Mouse (Mus musculus) embryo, embryonic 10.5 days (tissue): Measurements from ENCODE around the gene Nhej1.
A peak's percentile ranks its signal among the peaks of the same experiment; 100 is the strongest.

Experiments used
- DNase-seq: peaks from one replicate; pipeline ENCODE4 v3.0.0-alpha.2; 2015; ENCODE audit warnings: low spot score

Nhej1 gene

DNA sequence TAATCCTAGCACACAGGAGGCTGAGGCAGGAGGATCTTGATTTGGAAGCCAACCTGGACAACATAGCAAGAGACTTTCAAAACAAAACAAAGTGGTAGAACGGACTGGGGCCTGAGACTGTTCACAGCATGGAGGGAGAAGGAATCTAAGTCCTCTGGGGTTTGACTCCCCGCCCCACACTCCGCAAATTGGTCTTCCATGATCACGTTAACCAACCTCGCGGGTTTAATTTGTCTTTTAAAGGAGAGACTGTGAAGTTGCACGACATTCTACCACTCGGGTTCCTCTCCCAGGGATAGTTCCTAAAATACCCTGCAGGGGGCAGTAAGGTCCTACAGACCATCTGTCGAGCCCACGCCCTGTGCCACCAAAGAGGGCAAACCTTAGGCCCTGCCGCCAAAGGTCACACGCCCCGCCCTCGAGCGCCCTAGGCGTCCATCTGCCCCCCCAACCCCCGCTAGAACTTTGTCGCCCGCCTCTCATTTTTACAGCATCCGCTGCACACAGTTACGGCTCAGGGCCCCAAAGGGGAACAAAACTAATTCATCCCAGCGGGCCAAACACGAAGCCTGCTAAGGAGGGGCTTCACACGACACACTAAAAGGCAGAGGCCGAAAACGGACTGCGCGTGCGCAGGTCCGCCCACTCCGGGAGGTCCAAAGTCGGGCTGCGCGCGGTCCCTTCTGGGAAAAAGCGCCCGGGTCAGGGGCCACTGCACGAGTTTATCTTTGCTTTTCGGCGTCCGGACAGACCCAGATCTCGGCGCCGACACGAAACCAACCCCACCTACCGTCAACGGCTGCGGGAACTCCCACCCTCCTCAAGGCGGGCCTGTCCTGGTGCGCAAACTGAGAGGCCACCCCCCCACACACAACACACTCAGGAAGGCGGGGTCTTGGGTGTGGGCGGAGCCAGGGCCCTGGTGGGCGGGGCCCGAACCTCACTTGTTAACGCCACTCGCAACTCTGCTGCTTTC is at the start of gene Nhej1:
Nhej1 (minus strand) TSS at position 855 of the 976 bp plus-strand sequence.
- peak; percentile 97 for DNase-seq

DNA sequence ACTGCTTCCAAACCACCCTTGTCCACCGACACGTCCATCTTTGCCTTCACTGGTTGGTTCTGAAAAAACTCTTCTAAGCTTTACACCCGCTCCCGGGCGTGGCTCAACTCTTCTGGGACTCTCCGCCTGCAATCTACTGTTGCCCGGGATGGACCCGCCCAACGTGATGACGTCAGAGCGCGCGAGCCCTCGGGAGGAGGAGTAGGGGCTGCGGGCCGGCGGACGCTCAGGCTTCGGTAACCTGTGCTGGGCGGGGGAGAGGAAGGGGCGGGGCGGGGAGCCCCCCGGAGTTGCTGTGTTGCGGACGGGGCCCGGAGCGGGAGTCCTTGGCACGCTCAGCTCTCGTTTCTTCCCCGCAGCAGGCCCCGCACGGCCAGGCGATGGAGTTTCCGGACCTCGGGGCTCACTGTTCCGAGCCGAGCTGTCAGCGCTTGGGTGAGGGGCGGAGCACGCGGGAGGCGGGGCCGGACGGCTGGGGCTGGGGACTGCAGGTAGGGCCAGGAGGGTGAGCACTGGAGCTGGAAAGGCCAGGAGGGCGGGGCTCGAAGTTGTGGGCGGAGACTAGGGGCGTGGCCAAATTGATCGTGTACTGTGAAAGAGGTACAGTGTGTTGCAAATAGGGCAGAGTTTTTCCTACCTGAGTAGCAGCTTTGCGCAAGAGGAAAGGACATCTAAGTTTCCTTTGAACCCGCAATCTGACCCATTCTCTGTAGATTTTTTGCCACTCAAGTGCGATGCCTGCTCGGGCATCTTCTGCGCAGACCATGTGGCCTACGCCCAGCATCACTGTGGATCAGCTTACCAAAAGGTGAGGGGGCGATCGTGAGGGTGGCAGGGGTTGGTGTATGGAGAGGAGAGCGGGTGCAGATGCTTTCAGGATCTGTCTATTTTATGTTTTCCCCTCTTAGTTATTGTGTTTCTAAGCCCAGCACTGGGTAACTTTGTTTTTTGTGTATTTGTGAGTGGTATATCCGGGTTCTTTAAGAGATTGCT is 43.8 kb upstream of the Nhej1 start, which contains the start of gene Zfand2b:
Zfand2b (plus strand) TSS at position 175 of the 993 bp plus-strand sequence.
- DNase-seq: peak; percentile 96

DNA sequence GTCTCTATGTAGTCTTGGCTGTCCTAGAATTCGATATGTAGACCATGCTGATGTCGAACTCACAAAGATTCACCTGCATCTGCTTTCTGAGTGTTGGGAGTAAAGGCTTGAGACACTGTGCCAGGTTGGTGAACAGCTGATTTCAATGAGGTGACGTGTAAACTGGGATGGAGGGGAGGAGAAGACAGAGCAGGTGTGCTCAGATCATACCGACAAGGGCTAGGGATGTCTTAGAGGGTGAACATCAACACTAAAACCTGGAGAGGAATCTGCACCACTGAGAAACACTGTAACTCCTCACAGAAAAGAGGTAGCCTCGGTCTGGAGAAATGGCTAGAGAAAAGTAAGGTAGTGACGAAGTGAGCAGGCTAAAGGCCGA is 43.1 kb upstream of the Nhej1 start:
- no peak for DNase-seq

DNA sequence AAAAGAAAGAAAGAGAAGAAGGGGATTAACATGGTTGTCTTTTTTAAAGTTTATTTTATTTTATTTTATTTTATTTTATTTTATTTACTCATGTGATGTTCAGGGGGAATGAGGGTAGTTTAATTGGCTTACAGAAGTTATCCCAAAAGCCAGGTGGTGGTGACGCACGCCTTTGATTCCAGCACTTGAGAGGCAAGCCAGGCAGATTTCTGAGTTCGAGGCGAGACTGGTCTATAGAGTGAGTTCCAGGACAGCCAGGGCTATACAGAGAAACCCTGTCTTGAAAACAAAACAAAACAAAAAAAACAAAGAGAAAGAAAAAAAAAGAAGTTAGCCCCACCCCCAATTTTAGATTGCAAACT is 35.2 kb upstream of the Nhej1 start:
- DNase-seq: no peak

DNA sequence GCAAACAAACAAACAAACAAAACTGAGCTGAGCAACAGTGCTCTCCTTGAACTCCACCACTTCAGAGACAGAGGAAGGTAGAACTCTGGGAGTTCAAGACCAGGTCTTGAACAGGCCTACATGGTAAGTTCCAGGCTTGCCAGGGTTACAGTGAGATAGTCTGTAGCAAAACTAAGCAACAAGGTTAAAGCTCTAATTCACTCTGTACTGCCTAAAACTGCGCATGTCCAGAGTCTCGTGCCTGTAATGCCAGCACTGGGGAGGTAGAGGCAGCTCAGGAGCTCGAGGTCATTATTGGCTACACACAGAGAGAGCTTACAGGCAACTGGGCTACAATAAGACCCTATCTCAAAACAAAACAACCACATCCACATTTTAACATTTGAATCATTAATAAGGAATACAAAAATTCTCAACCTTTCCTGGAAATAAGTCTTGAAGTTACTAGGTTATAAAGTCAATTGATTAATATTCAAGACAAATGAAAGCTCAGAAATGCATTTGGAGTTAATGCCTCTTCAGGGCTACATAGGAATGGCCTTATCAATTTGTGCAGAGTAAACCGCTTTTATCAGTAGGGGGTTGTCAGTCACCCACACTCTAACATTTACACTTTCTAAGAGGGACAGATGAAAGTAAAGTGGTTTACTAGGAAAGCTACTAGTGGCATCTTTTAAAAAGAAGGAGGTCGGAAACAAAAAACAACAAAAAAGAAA is 34.7 kb upstream of the Nhej1 start:
- no peak for DNase-seq

DNA sequence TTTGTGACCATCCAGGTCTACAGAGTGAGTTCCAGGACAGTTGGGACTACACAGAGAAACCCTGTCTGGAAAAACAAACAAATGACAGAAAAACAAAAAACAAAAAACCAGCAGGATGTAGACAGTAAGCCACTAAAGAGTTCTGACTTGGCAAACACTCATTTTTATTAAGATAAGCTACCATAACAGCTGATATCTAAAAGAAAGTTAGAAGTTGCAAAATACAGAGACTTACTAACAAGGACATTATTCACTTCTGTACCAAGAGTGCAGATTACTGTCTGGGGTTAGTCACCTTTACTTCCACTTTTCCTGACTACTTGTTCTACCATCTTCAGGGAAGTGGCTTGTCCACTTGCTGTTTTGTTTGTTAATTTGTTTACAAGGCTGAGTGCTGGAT is 34.0 kb upstream of the Nhej1 start:
- no peak for DNase-seq

DNA sequence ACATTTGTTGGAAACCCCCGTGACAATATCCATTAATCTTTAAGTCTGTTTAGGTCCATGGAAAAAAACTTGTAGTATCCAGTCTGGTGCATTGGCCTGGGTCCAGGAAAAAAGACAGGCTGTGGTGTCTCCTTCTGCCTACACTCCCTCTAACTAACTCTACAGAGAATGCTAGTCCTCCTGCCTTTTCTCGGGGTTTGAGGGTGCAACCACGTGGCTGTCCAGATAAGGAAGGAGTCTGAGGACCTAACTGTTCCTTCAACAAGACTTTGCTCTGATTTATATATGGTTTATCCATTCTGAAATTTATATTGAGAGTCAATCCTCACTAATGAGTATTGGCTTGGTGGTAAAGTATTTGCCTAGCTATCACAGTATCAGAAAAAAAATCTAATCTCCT is 30.8 kb upstream of the Nhej1 start:
- DNase-seq: no peak

DNA sequence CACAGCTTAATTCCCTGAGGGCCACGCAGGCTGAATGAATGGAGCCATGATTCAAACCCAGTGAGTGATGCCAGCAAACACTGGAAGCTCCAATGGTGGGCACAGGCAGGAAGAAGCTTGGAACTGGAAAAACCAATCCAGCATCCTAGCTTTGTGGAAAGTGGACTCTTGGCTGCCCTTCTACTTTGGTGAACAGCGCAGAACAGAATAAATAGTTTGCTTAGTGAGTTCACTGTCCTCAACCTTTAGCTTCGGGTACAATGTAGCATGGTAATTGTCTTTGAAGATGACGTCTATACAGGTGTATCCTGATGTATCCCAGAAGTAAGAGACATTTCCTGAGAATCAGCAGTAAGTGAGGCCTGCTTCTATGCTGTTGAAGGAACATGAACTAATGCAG is 23.7 kb upstream of the Nhej1 start:
- no peak for DNase-seq

DNA sequence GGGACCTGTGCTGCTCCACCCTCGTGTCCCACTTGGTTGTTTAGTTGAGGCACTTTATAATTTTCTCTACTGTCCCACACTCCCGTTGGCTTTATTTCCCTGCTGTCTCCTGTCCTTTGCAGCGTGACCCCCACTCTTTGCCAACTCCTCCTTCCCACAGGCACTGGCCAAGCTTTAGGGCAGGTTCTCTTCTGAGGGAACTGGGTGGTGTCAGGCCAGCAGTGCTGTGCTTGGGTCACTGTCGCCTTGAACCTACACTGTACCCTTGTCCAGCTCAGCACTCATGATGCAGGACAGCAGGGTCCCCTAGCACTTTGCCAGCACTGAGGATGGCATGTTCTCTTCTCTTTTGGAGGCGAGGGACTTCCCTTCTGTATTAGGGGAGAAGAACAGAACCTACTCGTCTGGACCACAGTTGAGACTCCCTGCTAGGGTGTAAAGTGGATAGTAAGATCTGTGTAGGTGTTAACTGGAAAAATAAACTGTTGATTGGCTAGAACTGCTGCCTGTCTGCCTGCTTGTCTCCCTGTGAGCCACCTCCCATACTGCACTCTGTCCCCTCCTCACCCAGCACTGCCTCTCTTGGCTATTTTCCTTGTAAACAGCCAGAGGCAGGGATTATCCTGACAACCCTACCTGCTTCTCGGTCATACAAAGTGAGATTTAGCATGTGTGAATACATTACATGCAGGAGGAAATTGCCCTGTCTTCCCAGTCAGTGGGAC is 22.6 kb upstream of the Nhej1 start:
- no peak for DNase-seq

DNA sequence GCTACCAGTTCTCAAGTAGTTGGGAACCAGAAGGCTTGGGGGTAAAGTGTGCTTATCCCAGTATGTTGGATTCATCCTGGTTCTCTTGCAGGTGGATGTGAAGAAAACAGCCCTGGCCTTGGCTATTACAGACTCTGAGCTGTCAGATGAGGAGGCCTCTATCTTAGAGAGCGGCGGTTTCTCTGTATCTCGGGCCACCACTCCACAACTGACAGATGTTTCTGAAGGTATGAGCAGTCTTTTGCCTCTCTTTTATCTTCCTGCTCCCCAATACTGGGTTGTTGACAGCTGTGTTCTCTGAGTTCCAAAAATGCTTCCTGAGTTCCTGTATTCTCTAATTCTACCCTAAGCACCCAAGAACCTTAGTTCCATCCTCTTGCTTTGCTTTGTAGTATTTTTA is 20.6 kb upstream of the Nhej1 start:
- DNase-seq: no peak

DNA sequence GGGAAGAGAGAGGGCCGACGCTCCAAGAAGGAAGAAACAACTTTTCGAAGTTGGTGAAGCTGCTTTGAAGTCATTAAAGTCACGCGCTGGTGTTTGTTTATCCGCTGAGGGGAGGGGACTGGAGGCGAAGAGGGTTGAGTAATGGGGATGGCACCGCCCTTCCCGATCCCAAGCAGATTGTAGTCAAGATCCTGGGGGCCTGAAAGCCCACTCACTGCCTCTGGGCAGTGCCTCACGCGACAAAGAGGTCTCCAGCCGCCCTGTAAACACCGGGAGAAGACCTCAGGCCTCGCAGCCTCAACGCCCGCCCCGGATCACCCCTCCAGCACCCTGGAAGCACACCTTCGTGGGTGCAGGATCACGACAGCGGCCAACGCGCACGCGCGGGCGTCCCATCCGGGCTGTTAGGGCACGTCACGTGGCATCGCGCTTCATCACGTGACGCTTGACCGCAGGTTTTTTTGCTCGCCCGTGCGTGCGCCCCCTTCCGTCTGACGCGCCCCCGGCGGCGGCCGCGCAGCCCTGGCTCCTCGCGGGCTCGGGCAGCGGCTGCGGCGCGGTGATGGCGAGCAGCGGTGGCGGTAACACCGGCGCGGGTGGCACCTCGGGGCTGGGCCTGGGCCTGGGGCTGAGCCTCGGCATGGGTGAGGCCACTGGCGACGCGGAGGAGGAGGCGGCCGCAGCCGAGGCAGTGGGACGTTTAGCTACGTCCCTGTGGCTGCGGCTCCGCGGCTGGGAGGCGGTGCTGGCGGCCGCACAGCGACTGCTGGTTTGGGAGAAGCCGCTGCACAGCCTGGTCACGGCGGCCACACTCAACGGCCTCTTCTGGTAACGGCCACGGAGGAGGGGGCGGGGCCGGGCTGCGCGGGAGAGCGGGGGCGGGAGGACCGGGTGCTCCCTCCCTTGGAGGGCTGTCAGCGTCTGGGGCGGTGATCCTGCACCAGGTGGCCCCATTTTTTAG is 17.6 kb upstream of the Nhej1 start, which contains the start of the genes Cnppd1 and Retreg2:
Cnppd1 (minus strand) TSS at position 411 of the 961 bp plus-strand sequence.
Retreg2 (plus strand) TSS at position 478 of the 961 bp plus-strand sequence.
- DNase-seq: peak; percentile 97

DNA sequence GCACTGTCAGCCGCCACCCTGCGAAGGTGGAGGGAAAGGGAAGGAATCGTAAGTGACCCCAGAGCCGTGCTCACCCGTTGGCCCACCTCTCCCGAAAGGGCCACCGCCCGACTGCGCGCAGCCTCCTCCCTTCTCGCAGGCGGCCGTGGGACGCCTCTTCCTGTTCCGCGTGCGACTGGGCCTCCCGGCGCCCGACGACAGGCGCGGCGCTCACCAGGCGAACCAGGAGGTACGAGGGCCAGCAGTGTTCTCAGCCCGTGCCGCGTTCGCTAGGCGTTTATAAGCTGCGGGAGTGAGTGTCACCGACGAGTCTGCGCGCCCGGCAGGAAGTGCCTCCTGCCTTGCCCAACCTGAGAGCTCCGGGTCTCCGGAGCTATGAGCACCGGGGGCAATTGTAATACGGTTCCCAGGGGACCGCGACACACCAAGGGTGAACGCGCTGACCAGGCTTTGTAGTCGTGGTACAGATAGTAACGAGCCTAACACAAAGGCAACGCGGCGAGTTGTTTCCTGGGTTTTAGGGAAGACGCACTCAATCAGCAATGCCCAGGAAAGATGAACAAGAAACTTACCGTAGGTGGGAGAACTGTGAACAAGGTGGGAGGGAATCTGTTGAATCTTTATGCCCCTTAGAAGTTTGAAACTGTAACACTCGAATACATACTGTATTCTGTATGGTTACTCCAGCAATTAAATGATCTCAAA is 16.6 kb upstream of the Nhej1 start:
- peak; percentile 54 for DNase-seq

DNA sequence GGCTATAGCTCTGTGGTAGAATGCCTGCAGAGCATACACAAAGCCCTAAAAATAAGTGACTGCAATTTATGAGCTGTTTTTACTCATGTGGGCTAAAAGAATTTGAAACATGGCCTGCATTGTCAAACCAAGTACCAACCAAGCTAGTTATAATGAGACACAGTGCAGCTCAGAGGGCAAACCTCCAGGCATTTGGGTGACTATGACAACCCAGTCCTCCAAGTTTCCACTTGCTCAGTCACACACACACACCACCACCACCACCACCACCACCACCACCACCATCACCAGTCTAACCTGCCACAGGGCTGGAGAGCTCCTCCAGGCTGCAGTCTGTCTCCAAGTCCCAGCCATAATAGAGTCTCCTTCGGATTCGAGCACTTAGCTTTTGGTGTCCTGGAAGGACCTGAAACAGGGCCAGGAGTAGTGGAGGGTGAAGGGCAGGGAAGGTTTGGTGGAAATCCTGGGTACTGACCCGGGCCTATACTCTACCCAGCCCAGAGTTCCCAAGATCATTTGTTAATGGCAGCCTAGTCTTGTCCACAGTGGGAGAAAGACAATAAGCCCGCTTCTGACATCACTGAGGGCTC is 15.7 kb upstream of the Nhej1 start:
- no peak for DNase-seq

DNA sequence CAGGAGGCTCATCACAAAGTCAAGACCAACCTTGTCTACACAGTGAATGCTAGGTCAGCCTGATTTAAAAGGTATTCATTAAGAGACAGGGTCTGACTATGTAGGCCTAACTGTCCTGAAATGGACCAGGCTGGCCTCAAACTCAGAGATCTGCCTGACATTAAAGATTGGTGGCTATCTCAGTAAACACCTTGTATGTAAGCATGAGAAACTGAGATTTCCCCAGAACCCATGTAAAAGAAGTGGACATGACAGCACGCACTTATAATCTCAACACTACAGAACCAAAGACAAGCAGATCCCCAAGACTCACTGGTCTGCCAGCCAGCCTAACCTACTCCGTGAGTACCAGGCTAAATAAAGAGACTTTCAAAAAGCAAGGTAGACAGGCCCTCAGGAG is 13.4 kb upstream of the Nhej1 start:
- DNase-seq: no peak

DNA sequence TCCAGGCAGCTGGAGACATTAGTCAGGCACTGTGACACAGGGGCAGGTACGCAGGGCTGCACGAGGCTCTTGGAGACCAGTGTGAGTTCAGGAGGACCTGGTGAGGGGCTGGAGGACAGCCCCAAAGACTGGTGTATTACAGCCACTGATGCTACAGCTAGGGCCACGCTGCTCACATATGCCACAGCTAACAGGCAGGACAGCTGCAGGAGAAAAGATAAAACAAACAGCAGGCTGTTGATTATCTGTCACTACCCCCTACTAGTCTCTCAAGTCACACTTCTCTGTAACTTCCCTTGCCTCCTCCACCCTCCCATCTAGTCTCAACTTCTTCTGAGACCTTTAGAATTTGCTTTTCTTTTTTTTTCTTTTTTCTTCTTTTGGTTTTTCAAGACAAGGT is 11.7 kb upstream of the Nhej1 start:
- DNase-seq: no peak

DNA sequence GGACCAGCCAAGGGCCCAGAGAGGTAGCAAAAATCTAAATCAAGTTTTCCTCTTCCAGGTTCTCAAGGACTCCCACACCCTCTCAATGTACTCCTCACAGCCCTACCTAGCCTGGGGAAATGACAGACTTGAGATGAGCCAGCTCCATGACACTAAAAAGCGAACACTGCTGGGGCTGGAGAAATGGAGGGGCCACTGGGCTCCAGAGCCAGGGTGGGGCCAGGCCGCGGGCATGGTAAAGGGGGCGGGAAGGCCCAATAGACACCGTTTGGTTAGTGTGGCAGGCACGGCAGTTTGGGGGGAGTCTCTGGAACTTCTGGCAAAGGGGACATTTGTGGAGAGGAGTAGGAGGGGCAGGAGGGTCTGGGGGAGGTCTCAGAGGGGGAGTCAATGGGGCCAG is 11.3 kb upstream of the Nhej1 start:
- DNase-seq: no peak

DNA sequence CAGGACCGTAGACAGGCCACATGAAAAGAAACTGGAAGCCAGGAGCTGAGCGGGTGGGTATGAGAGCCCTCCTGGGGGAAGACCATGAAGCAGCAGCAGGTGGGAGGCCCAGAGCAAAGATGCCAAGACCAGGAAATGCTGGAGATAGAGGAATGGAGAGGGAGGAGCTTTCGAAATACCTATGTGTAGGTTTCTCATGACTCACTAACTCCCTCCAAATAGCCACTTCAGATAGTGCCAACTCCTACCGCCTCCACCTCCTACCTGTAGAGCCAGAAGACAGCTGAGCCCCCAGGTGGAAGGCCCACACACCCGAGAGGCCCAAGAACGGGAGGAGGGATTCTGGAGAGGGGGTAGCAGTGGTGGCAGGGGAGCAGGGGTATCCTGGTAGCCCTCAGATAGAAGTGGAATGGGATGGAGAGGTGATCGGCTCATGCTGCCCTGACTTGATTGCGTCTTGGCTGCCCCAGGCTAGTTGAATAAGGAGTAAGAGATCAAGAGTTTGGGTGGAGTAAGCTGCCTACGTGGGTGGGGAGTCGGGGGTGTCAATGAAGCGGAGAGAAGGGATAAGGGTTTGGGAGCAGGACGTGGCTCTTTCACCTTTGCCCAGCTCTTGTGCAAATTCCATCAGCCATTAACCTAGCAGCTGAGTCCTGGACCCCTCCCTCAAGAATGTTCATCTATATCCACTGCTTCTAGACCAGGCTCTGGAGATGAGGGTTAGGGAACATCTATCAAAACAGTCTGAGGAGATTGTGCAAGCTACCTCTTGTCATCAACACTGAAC is 8.6 kb upstream of the Nhej1 start, which contains the start of gene Slc23a3:
Slc23a3 (minus strand) TSS at position 470 of the 787 bp plus-strand sequence.
- no peak for DNase-seq

DNA sequence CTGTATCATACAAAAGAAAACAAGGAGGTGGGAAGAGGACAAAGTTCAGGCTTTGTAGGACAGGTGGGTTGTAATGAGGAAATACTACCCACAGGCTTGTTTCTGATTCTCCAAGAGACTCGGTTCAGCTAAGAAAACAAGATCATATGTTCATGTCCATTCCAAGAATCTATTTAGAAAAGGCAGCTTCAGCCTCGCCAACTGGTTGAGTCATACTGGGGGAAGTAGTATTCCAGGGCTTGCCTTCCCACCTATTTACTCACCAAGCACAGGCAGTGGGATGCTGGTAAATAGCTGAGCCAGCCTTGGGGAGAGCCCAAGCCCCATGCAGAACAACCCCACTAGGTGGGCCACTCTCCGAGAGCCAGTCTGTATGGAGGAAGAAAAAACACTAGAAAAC is 3.6 kb upstream of the Nhej1 start:
- DNase-seq: no peak
